Comparison of ENCODE assay signal across 27 mouse cellular contexts in the genomic region with DNA sequence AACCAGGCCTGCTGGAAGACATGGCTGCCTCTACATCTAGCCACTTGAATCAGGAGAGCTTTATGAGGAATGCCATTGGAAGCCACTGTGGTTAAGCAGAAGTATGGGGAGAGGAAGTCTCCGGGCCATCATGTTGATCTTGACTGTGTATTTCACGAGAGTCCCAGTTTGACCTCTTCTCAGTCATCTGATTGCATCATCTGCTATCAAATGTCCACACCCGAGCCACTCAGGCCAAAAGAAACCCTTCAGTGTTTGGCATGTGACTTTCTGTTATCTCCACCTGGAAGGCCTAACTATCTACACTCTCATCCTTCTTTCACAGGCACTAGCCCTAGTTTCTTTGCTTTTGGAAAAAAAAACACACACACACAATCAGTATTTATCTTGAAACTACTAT.
DNase-seq lines count a peak whose midpoint lies in the region.
"Had no signal": no experiment of that assay in that cellular context is flagged by ENCODE, and none has a peak within 500 bp of the region (broad histone marks: within the 10 kb centered on the region; RNA-seq: fewer than 3 reads in every experiment).

No protein-coding gene starts in this region.

- H3K4me3 ChIP-seq in heart, embryonic 10.5 days = no peak overlapping the region
- H3K4me3 ChIP-seq in macrophage (ENCODE audit: inconsistent target) = no peak overlapping the region
- H3K4me3 ChIP-seq: embryonic facial prominence, embryonic 13.5 days; erythroblast, embryonic 14.5 days; forebrain, embryonic 12.5 days; left cerebral cortex, adult 2 months; limb, embryonic 15.5 days; neural tube, embryonic 12.5 days had no signal

- H3K36me3 ChIP-seq in heart, embryonic 10.5 days = no peaks in the 10 kb centered on the region
- H3K36me3 ChIP-seq in macrophage (ENCODE audit: inconsistent target) = no peaks in the 10 kb centered on the region
- H3K36me3 ChIP-seq: embryonic facial prominence, embryonic 13.5 days; forebrain, embryonic 12.5 days; limb, embryonic 15.5 days; neural tube, embryonic 12.5 days had no signal

- H3K27ac ChIP-seq in heart, embryonic 10.5 days = no peak overlapping the region
- H3K27ac ChIP-seq in macrophage = peak overlapping the region; percentile 19; the same call in 1 of the 2 replicates
- H3K27ac ChIP-seq: embryonic facial prominence, embryonic 13.5 days; forebrain, embryonic 12.5 days; hindbrain, embryonic 14.5 days; kidney, postnatal 0 days; left cerebral cortex, adult 2 months; limb, embryonic 15.5 days; neural tube, embryonic 12.5 days had no signal

- no peaks in the 10 kb centered on the region for H3K4me1 ChIP-seq in heart, embryonic 10.5 days
- H3K4me1 ChIP-seq: limb, embryonic 15.5 days had no signal

- H3K9me3 ChIP-seq in heart, embryonic 10.5 days = no peaks in the 10 kb centered on the region
- H3K9me3 ChIP-seq: embryonic facial prominence, embryonic 13.5 days; forebrain, embryonic 12.5 days; limb, embryonic 15.5 days; neural tube, embryonic 12.5 days had no signal

- no peaks in the 10 kb centered on the region for H3K27me3 ChIP-seq in heart, embryonic 10.5 days (ENCODE audit: insufficient read depth, poor library complexity, severe bottlenecking)
- H3K27me3 ChIP-seq: embryonic facial prominence, embryonic 13.5 days; forebrain, embryonic 12.5 days; limb, embryonic 15.5 days; neural tube, embryonic 12.5 days; Patski had no signal

- peak; percentile 90 for DNase-seq in heart, adult 11 months
- no peak for DNase-seq in heart, embryonic 10.5 days (ENCODE audit: low spot score)
- peak; percentile 38 for DNase-seq in lung, postnatal 25 days (ENCODE audit: low spot score)
- DNase-seq in lung, postnatal 10 days = no peak
- peak; percentile 34 for DNase-seq in skeletal muscle tissue, adult 2 months (ENCODE audit: low read depth, low spot score)
- DNase-seq in cerebellum, adult 9-11 months = no peak
- DNase-seq in testis, postnatal 10 days (ENCODE audit: low spot score) = no peak
- DNase-seq: adrenal gland, postnatal 10 days; cerebellum, adult 9-10 months; gastrocnemius, postnatal 36 days; heart, postnatal 4 days; kidney, adult 18-20 months; layer of hippocampus, adult 9-11 months; left cerebral cortex, postnatal 4 days; retina, postnatal 1 day; right cerebral cortex, postnatal 25 days; thymus, postnatal 25 days had no signal

- no peaks in the 10 kb centered on the region for H3K79me2 ChIP-seq in macrophage (ENCODE audit: inconsistent target)

- WGBS in heart, embryonic 10.5 days = 51% methylated on average over 3 of the region's 3 CpGs
- WGBS in macrophage (ENCODE audit: missing documents) = 3% methylated on average over 3 of the region's 3 CpGs

Comparison
In these comparisons a context has a peak if more than half of its experiments do, and no peak if none do; other contexts are left out.
1. DNase-seq: peak in heart, adult 11 months (single experiment), lung, postnatal 25 days (single experiment) and skeletal muscle tissue, adult 2 months (single experiment); none in heart, embryonic 10.5 days (single experiment), lung, postnatal 10 days (single experiment), cerebellum, adult 9-11 months (single experiment) and testis, postnatal 10 days (single experiment).